Mouse (Mus musculus) midbrain, postnatal 0 days (tissue): ENCODE measurements around the gene Guca1a. TPM values are rescaled to one million over a fixed set of nuclear protein-coding genes. Genes with fewer than 3 reads are reported as not detected.

Experiments
- ATAC-seq: fragments of 200-750 bp; cut with Nextera tagmentation; 2 replicates; pipeline ENCODE4 v1.8.0; 2017; ENCODE audit warnings: moderate number of reproducible peaks, mild to moderate bottlenecking, moderate TSS enrichment, moderate library complexity; ENCODE audit not compliant: low FRiP score
- DNase-seq: peaks from one replicate; pipeline ENCODE4 v3.0.0-alpha.2; 2015; ENCODE audit warnings: low spot score
- H3K27ac ChIP-seq: fragments of 300-500 bp; sonication (generic); 2 replicates; pipeline ENCODE4 v1.5.1; 2014; ENCODE audit warnings: low read depth, mild to moderate bottlenecking, low read length, mixed read lengths
- H3K27me3 ChIP-seq: fragments of 300-500 bp; sonication (generic); 2 replicates; pipeline ENCODE4 v1.6.1; 2014; ENCODE audit warnings: low read length, control low read depth, mixed read lengths; ENCODE audit not compliant: insufficient read depth
- H3K36me3 ChIP-seq: fragments of 300-500 bp; sonication (generic); 2 replicates; pipeline ENCODE4 v1.6.1; 2014; ENCODE audit warnings: low read length, control low read depth, mixed read lengths; ENCODE audit not compliant: insufficient read depth
- H3K4me1 ChIP-seq: fragments of 300-500 bp; sonication (generic); 2 replicates; pipeline ENCODE4 v1.6.1; 2014; ENCODE audit warnings: mild to moderate bottlenecking, control low read depth, antibody characterized with exemption, low read length, mixed read lengths; ENCODE audit not compliant: insufficient read depth
- H3K4me2 ChIP-seq: fragments of 300-500 bp; sonication (generic); 2 replicates; pipeline ENCODE4 v1.6.1; 2014; ENCODE audit warnings: low read depth, mild to moderate bottlenecking, low read length, mixed read lengths; ENCODE audit not compliant: poor library complexity, severe bottlenecking
- H3K4me3 ChIP-seq: fragments of 300-500 bp; sonication (generic); 2 replicates; pipeline ENCODE4 v1.5.1; 2014; ENCODE audit warnings: low read depth, mild to moderate bottlenecking, low read length, moderate library complexity
- H3K9ac ChIP-seq: fragments of 300-500 bp; sonication (generic); replicated peaks from 2 replicates; pipeline ENCODE4 v1.6.1; 2014; ENCODE audit warnings: mild to moderate bottlenecking, low read length, moderate library complexity, mixed read lengths; ENCODE audit not compliant: poor library complexity, severe bottlenecking
- H3K9me3 ChIP-seq: fragments of 300-500 bp; sonication (generic); 2 replicates; pipeline ENCODE4 v1.6.1; 2016; ENCODE audit warnings: low read length, control low read depth
- CTCF ChIP-seq: IDR thresholded peaks from 2 replicates; pipeline ENCODE4 v1.5.1; 2016; ENCODE audit warnings: antibody characterized with exemption, mild to moderate bottlenecking
- WGBS: fragments of 180-500 bp; shearing (Covaris S2); extraction: QIAGEN DNeasy Blood & Tissue Kit; methylation state at CpG from one replicate; pipeline ENCODE4 v1.1.7; 2014; 5-methylcytosine and 5-hydroxymethylcytosine counted together
- polyA plus RNA-seq: library from polyadenylated mRNA; unstranded; fragments of >200 nt; fragmentation: Nextera tagmentation; extraction: Ambion mirVana; gene quantifications from 2 replicates; pipeline ENCODE4 v1.2.1, GENCODE M21; 2015
- total RNA-seq: library from RNA; depleted of rRNA; stranded (reverse); fragments of >200 nt; gene quantifications from 2 replicates; pipeline ENCODE4 v1.2.3, GENCODE M21; 2014; rRNA removed

Guca1a gene
- not detected in 2 replicates for total RNA-seq
- 1.3 and 1.5 TPM in 2 replicates for polyA plus RNA-seq

DNA sequence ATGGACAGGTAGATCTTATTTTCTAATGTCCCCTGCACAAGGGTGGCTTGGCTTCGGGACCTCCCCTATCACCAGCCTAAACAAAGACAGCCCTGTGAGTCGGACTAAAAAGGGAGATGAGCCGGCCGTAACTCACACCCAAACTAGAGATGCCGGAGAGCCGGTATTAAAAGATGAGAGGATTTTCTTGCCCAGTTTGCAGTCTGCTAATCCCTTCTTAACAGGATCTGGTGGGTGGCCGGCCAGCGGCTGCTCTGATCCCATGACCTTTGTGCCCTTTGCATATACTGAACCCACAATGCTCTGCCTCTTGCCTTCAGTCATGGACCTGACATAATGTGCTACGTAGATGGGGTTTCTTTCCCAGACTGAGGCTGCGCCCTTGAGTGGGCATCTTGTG, at the start of gene Guca1a:
Gene Guca1a (minus strand): TSS at position 134 of the 400 bp plus-strand sequence.
- ATAC-seq (no peak), DNase-seq (no peak)
- peaks cover 8% of the 10 kb centered on the region; the same call in 1 of the 2 replicates for H3K27me3 ChIP-seq
- no peak within 1 kb of the TSS for H3K4me3 ChIP-seq
- WGBS, result 10% methylated on average over 10 of the region's 10 CpGs
- no peak for TF ChIP-seq CTCF
- H3K4me1 ChIP-seq, result no peaks in the 10 kb centered on the region
- H3K9me3 ChIP-seq, result no peaks in the 10 kb centered on the region
- no peaks in the 10 kb centered on the region for H3K36me3 ChIP-seq
- no peak within 1 kb of the TSS for H3K27ac ChIP-seq
- H3K9ac ChIP-seq, result no peak within 1 kb of the TSS
- no peak within 1 kb of the TSS for H3K4me2 ChIP-seq

DNA sequence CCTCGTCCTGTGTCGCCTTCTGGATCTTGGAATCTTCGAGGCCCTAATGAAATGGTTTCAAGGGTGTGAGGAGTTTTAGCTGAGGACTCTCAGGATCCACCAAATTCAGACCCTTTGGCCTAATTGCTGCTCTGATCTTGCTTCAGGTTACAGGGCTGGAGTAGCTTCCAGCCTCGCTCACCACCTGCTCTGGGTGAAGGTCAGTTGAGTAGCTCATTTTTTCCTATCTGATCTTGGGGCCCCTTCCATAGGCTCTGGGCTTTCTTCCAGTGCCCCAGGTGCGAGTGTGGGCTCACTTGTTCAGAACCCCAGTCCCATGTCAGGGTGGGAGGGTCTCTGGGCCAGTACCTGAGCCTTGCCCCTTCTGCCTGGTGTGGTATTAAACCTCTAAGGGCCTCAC, 49.0 kb upstream of the Guca1a start:
- Histone ChIP-seq H3K4me3 (no peak overlapping the region), H3K9ac (no peak overlapping the region), H3K4me2 (no peak overlapping the region), H3K4me1 (no peaks in the 10 kb centered on the region), H3K27me3 (no peaks in the 10 kb centered on the region), H3K36me3 (no peaks in the 10 kb centered on the region), H3K9me3 (no peaks in the 10 kb centered on the region), H3K27ac (no peak overlapping the region)
- no peak for DNase-seq
- WGBS, result 82% methylated on average over 5 of the region's 5 CpGs
- TF ChIP-seq CTCF, result no peak
- ATAC-seq, result no peak

DNA sequence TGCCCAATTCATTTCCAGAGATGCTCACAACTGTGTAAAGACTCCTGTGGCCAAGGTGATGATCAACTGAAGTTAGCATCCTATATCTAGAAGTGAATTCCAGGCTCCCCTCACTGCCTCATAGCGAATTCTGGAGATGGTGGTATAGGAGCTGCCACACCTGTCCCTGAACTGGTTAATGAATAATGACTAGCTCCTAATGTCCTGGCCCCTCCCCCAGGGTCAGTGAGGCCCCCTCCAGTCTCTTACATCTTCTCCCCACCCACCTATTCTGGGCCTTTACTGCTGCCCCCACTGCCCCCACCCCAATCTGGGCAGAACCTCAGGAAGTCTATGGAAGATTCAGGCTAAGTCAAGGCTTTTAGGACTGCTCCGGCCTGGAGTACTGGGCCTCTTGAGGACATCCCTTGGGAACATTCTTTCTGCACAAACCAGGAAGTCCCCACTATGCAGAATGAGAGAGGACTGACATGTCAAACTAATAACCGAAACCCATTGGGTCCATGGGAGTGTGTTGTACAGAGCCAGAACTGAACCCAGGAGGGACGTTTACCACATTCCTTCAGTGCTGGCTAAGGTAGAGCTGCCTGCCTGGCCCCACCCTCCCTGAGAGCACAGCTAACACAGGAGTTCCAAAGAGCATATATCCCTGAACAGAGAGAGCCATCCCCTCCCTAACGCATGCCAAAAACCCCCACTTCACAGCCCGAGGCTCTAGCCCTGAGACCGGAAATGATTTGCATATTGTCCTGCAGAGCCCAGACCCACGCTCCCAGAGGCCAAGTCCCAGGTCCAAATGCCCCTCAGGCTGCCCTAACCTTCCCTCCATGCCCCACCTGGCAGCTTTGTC, 48.4 kb upstream of the Guca1a start:
- Histone ChIP-seq H3K36me3 (no peaks in the 10 kb centered on the region), H3K4me3 (no peak overlapping the region), H3K9ac (no peak overlapping the region), H3K4me1 (no peaks in the 10 kb centered on the region), H3K4me2 (no peak overlapping the region), H3K27ac (no peak overlapping the region), H3K9me3 (no peaks in the 10 kb centered on the region), H3K27me3 (no peaks in the 10 kb centered on the region)
- no peak for TF ChIP-seq CTCF
- DNase-seq (no peak), ATAC-seq (no peak)
- WGBS, result 46% methylated on average over 8 of the region's 8 CpGs

DNA sequence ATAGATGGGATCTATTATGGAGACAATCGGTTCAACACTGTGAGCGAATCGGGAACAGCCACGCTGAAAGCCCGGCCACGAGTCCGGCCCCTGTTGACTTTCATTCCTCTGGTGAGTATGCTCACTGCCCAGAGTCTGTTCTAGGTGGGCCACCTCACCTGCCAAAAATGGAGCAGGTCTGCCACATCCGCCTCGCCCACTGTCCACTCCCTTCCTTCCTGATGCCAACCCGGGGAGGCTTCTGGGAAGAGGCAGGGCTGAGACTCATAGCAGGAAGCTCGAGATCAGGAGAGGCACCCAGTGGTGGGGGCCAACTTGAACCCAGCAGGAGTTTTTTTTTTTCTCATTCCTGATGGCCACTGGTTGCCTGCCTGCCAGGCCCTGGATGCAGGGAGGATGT, 46.2 kb upstream of the Guca1a start:
- 90% methylated on average over 11 of the region's 11 CpGs for WGBS
- Histone ChIP-seq H3K27ac (no peak overlapping the region), H3K27me3 (no peaks in the 10 kb centered on the region), H3K9me3 (no peaks in the 10 kb centered on the region), H3K4me2 (no peak overlapping the region), H3K36me3 (no peaks in the 10 kb centered on the region), H3K4me3 (no peak overlapping the region), H3K4me1 (no peaks in the 10 kb centered on the region), H3K9ac (no peak overlapping the region)
- TF ChIP-seq CTCF, result no peak
- ATAC-seq (no peak), DNase-seq (no peak)

DNA sequence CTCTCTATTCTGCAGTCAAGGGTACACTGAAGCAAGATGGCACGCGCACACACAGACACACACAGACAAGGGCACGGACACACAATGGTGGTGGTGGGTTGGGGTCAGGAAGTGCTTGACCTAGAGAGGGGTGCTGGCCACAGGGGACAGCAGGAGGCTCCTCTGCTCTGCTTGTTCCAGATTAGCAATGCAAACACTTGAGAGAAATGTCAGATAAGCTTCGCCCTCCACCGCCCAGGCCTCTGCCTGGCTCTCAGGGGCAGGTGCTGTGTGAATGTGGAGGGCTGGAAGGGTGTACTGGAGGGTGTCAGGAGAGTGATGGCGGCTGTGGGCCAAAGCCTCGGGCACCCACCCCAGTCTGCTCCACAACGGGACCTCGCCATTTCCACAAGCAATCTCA, 45.6 kb upstream of the Guca1a start:
- DNase-seq (no peak), ATAC-seq (no peak)
- H3K27me3 ChIP-seq, result no peaks in the 10 kb centered on the region
- no peaks in the 10 kb centered on the region for H3K4me1 ChIP-seq
- H3K9me3 ChIP-seq, result no peaks in the 10 kb centered on the region
- H3K27ac ChIP-seq, result no peak overlapping the region
- WGBS, result 72% methylated on average over 9 of the region's 9 CpGs
- H3K9ac ChIP-seq, result no peak overlapping the region
- no peaks in the 10 kb centered on the region for H3K36me3 ChIP-seq
- H3K4me3 ChIP-seq, result no peak overlapping the region
- no peak for TF ChIP-seq CTCF
- H3K4me2 ChIP-seq, result no peak overlapping the region

DNA sequence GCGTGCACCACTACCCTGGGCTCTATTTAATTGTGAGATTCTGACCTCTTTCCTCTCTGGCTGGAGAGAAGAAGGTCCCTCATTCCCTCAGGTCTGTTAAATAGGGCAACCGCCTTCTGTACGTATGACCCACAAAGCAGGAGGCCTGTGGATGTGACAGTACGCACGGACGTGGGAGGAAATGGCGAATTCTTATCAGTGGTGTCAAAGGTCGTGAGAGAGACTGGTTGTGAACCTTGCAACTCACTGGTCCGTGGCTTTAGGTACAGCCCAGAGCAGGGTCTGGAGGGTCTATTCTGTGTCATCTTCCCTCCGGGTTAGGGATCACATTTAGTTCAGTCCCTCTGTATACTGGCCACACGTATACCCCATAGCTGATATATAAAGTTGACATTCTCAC, 45.1 kb upstream of the Guca1a start:
- Histone ChIP-seq H3K27me3 (no peaks in the 10 kb centered on the region), H3K4me3 (no peak overlapping the region), H3K27ac (no peak overlapping the region), H3K4me2 (no peak overlapping the region), H3K4me1 (peaks cover 2% of the 10 kb centered on the region; the same call in 1 of the 2 replicates), H3K9me3 (no peaks in the 10 kb centered on the region), H3K36me3 (no peaks in the 10 kb centered on the region), H3K9ac (no peak overlapping the region)
- DNase-seq (no peak), ATAC-seq (no peak)
- TF ChIP-seq CTCF, result no peak
- WGBS, result 73% methylated on average over 11 of the region's 11 CpGs
